Mouse (Mus musculus) E14TG2a.4 (cell line): ENCODE results near the gene Asxl1.
A peak's percentile ranks its signal among the peaks of the same experiment; 100 is the strongest.

Experiments used
- H3K27me3 ChIP-seq: 2 replicates; pipeline ENCODE4 v1.6.1; 2014; ENCODE audit warnings: low read length, control low read depth; ENCODE audit not compliant: insufficient read depth
- H3K36me3 ChIP-seq: 2 replicates; pipeline ENCODE4 v1.6.1; 2014; ENCODE audit warnings: low read length, control low read depth; ENCODE audit not compliant: insufficient read depth
- H3K4me1 ChIP-seq: replicated peaks from 2 replicates; pipeline ENCODE4 v1.6.1; 2014; ENCODE audit warnings: low read depth, low read length, control low read depth
- H3K4me3 ChIP-seq: replicated peaks from 2 replicates; pipeline ENCODE4 v1.5.1; 2014; ENCODE audit warnings: mild to moderate bottlenecking, low read length
- H3K9me3 ChIP-seq: 2 replicates; pipeline ENCODE4 v1.6.1; 2014; ENCODE audit warnings: low read length, control low read depth
- CTCF ChIP-seq: conservative IDR thresholded peaks from 2 replicates; pipeline ENCODE4 v1.5.1; 2014; ENCODE audit warnings: low read length
- NANOG ChIP-seq: IDR thresholded peaks from 2 replicates; pipeline ENCODE4 v1.6.1; 2014; ENCODE audit warnings: borderline replicate concordance, low read length, mixed read lengths
- POU5F1 ChIP-seq: IDR thresholded peaks from 2 replicates; pipeline ENCODE4 v1.6.1; 2014; ENCODE audit warnings: low read length, borderline replicate concordance

The Asxl1 gene

DNA sequence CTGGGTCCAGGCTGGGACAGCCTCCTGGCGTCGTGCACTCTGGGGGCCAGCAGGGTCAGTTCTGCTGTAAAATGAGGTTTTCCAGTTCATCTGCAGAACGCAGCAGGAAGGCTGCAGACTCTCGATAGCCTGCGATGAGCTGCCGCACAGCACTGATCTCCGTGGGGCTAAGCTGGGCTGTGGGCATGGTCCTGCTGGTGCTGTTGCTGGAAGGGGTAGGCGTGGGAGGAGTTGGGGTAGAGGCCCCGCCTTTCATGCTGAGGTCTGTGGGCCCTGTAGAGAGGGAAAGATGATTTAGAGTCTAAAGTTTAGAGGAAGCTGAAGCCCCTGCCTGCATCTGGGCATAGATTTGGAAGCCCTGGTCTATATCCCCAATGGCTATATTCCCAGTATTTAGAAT, 65.9 kb downstream of the Asxl1 start:
- Histone ChIP-seq H3K4me1 (peaks cover 4% of the 10 kb centered on the region), H3K27me3 (no peaks in the 10 kb centered on the region), H3K4me3 (no peak overlapping the region), H3K36me3 (peaks cover 34% of the 10 kb centered on the region), H3K9me3 (no peaks in the 10 kb centered on the region)
- no peak for TF ChIP-seq POU5F1
- TF ChIP-seq CTCF: no peak

DNA sequence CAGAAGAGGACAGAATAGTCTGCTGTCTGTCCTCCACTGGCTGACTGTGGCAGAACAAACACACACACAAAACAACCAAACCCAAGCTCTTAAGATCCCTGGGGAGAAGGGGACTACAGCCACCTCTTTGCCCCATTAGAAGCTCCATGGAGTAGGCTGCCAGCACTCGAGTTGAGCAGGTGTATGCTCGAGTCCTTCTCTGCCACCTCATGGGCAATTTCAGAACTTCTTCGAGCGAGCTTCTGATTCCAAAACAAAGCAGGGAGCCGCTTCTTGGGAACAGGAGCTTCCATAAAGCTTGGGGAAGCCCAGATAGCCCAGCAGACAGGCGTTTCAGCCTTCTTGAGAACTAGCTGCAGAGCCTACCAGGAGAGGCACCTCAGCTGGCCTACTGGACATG, 66.9 kb downstream of the Asxl1 start:
- no peak for TF ChIP-seq CTCF
- no peak overlapping the region for H3K4me3 ChIP-seq
- H3K36me3 ChIP-seq: peaks cover 43% of the 10 kb centered on the region
- H3K9me3 ChIP-seq: no peaks in the 10 kb centered on the region
- peaks cover 9% of the 10 kb centered on the region for H3K4me1 ChIP-seq
- H3K27me3 ChIP-seq: no peaks in the 10 kb centered on the region

DNA sequence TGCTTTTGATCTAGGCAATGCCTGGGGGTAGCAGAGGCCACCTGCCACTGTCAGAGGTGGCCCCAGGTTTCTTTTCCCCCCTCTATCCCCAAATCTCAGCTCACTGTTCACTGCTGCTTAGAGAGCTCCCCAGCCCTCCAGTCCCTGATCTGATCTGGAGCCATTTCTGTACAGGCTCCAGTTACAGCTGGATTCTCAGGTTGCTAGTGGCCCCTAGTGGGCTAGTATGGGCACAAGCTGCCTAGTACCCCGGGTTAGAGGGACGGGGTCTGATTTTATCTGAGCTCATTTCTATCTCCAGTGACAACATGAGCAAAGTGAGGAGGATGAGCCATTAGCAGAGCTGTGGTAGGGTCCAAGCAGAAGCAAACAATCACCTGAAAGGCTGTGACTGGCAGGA, 69.0 kb downstream of the Asxl1 start:
- TF ChIP-seq CTCF: peak; percentile 49
- no peak for TF ChIP-seq NANOG
- no peak for TF ChIP-seq POU5F1
- Histone ChIP-seq H3K4me1 (peaks cover 18% of the 10 kb centered on the region), H3K27me3 (no peaks in the 10 kb centered on the region), H3K9me3 (no peaks in the 10 kb centered on the region), H3K36me3 (peaks cover 39% of the 10 kb centered on the region), H3K4me3 (no peak overlapping the region)

DNA sequence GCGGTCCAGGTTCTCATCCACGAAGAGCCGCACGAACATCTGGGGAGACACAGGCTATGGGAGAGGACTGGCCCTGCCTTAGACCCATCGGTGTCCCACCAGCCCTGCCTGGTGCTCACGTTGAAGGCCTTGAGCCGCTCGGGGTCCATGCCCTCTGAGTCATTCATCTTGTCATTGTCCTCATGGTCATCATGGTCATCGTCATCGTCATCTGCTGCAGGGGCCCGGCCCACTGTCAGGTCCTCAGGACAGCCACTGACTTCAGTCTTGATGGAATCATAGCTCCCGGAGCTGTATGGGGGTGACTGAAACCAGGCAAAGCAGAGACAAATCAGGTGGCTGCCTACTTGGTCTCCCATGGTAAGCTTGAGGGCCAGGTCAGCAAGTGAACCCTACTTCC, 72.2 kb downstream of the Asxl1 start:
- no peaks in the 10 kb centered on the region for H3K27me3 ChIP-seq
- no peak for TF ChIP-seq CTCF
- no peak for TF ChIP-seq POU5F1
- TF ChIP-seq NANOG: no peak
- no peaks in the 10 kb centered on the region for H3K9me3 ChIP-seq
- H3K4me3 ChIP-seq: peak overlapping the region; percentile 50
- peaks cover 25% of the 10 kb centered on the region; the same call in 1 of the 2 replicates for H3K36me3 ChIP-seq
- H3K4me1 ChIP-seq: peaks cover 41% of the 10 kb centered on the region

DNA sequence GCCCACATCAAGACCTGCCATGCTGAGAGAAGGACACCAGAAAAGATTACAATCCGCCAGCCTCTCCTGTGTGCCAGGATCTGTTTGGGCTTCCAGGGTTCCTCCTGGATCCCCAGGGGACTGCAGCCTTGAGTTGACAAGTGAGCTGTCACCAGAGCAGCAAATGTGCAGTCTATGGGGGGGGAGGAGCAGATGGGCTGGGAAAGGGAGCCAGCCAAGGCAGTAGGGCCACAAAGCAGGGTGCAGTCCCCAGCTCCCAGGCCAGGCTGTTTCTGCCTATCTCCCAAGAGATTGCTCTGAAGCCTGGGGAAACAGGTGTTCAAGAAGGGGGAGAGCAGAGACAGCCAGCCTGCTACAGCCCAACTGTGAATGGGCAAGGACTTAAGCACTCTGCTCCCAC, 72.8 kb downstream of the Asxl1 start:
- no peak for TF ChIP-seq CTCF
- TF ChIP-seq NANOG: no peak
- TF ChIP-seq POU5F1: no peak
- H3K4me1 ChIP-seq: peaks cover 45% of the 10 kb centered on the region
- H3K4me3 ChIP-seq: no peak overlapping the region
- peaks cover 25% of the 10 kb centered on the region; the same call in 1 of the 2 replicates for H3K36me3 ChIP-seq
- no peaks in the 10 kb centered on the region for H3K9me3 ChIP-seq
- H3K27me3 ChIP-seq: no peaks in the 10 kb centered on the region

DNA sequence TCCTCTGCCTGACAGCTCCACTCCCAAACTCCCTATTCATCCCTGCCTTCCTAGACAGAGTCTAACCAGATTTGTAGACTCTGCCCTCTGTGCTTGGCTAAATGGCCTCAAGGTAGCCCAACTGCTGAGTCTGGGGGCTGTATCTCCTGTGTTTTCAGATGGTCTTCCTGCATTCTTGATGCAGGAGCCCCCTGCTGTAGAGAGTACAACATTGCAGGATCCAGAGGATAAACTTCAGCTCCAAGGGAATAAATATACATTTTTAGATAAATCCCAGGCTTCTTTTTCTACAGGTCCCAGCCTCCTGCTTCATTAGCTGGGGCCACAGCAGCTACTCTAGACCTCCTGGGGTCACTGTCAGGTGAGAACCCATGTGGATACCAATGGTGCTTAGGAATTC, 75.6 kb downstream of the Asxl1 start:
- Histone ChIP-seq H3K4me3 (peak overlapping the region; percentile 68), H3K9me3 (no peaks in the 10 kb centered on the region), H3K27me3 (no peaks in the 10 kb centered on the region), H3K36me3 (peaks cover 14% of the 10 kb centered on the region; the same call in 1 of the 2 replicates), H3K4me1 (peaks cover 53% of the 10 kb centered on the region)
- TF ChIP-seq NANOG (no peak), CTCF (peak; percentile 68), POU5F1 (no peak)

DNA sequence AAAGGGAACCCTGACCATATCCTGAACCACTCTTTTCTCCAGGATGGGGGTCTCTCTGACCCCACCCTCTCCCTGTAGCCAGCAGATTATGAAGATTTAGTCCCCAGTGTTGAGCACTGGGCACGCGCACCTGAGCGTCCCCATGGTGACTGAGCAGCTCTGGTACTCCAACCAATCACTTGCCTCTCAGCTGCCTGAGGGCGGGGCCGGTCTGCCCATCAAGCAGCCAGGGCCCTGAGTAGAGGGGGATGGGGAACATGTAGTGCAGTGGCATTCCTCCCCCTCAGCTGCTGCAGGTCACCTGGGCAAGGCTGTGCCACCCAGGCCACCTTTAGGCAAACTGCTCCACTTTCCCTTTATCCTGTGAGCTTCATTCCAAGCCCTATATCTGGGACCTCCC, 76.4 kb downstream of the Asxl1 start:
- Histone ChIP-seq H3K9me3 (no peaks in the 10 kb centered on the region), H3K4me3 (no peak overlapping the region), H3K4me1 (peaks cover 56% of the 10 kb centered on the region), H3K27me3 (no peaks in the 10 kb centered on the region), H3K36me3 (peaks cover 8% of the 10 kb centered on the region; the same call in 1 of the 2 replicates)
- TF ChIP-seq CTCF (no peak), POU5F1 (no peak), NANOG (no peak)

DNA sequence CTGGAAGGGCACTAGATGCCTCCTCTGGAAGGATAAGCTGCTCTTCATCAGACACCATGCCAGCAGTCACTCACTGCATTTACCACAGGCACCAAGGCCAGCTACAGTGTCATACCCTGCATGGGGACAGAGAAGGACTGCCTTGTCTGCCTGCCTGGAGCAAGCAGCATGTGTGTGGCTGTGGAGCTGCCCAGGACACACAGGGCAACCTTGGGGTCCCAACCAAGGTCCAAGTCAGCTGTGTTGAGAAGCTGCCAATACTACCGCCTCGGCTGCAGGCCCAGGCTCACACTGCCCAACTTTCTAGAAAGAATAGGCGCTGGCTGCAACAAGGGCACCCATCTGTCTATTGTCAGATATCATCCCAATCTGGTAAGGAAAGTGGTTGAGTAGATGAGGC, 77.5 kb downstream of the Asxl1 start:
- H3K27me3 ChIP-seq: no peaks in the 10 kb centered on the region
- no peak for TF ChIP-seq POU5F1
- TF ChIP-seq NANOG: no peak
- TF ChIP-seq CTCF: no peak
- peaks cover 4% of the 10 kb centered on the region; the same call in 1 of the 2 replicates for H3K36me3 ChIP-seq
- peaks cover 48% of the 10 kb centered on the region for H3K4me1 ChIP-seq
- H3K9me3 ChIP-seq: no peaks in the 10 kb centered on the region
- H3K4me3 ChIP-seq: no peak overlapping the region

DNA sequence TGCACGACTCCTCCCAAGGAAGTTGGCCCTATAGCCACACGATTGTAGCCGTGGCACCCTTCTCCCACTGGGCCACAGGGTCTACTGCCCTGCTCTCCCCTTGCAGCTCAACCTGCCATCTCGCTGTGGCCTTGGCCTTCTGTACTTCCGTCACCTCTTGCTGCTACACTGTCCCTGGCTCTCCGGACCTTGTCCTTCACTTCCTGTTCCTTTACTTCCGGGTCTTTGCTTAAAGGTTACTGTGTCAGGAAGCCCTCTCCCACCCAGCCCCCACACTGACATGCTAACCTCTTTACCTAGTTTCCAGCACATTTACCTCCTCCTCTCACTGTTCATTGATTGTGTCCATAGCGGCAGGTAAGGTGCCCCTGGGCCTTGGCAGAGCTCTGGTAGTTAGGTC, 78.9 kb downstream of the Asxl1 start:
- peaks cover 44% of the 10 kb centered on the region for H3K4me1 ChIP-seq
- H3K36me3 ChIP-seq: peaks cover 5% of the 10 kb centered on the region; the same call in 1 of the 2 replicates
- H3K9me3 ChIP-seq: no peaks in the 10 kb centered on the region
- no peaks in the 10 kb centered on the region for H3K27me3 ChIP-seq
- TF ChIP-seq CTCF (no peak), POU5F1 (no peak), NANOG (no peak)
- H3K4me3 ChIP-seq: no peak overlapping the region
